Mouse (Mus musculus): ENCODE measurements around the gene Mllt1. TPM values are rescaled to one million over a fixed set of nuclear protein-coding genes. Genes with fewer than 3 reads are reported as not detected.

Gene Mllt1
- total and polyA plus RNA-seq, 3 experiments: 17.1 to 40.4 (median 20.3) TPM

DNA sequence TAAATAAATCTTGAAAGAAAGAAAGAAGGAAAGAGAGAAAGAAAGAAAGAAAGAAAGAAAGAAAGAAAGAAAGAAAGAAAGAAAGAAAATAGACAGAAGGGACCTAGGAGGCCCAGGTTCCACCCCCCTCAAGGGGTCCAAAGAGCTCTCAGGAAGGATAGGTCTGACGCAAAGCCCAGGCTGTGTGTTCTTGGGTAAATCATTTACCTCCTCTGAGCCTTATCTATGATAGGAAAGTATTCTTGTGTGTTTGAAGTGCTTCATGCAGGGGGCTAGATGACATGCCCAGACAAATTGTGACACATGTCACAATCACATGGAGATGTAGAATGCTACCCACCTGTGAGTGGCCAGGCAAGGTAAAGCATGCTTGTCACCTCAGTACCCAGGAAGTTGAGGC, 17.4 kb upstream of the Mllt1 start:
- Histone ChIP-seq H3K79me2 (replicated peaks; ENCODE audit: control insufficient read depth, extremely low read depth, insufficient read depth, poor library complexity, severe bottlenecking) (no peaks in the 10 kb centered on the region), H3K4me1 (ENCODE audit: control insufficient read depth in 1 of 2, insufficient read depth in 2 of 2) (peaks cover 0 to 1% of the 10 kb centered on the region in 2 experiments; a peak in 2 of 4 replicates), H3K27me3 (replicated peaks) (peaks cover 35% of the 10 kb centered on the region), H3K4me2 (ENCODE audit: insufficient read depth, low read depth, poor library complexity, severe bottlenecking) (no peak overlapping the region), H3K27ac (ENCODE audit: insufficient read depth, low read depth) (no peak overlapping the region), H3K9me3 (replicated peaks; ENCODE audit: low read length) (no peaks in the 10 kb centered on the region), H3K36me3 (replicated peaks in 1 of 2; ENCODE audit: control insufficient read depth in 1 of 2, insufficient read depth in 1 of 2, low read length in 1 of 2) (no peaks in the 10 kb centered on the region), H3K4me3 (replicated peaks in 1 of 3; ENCODE audit: low read depth in 2 of 3, low read length in 2 of 3, poor library complexity in 1 of 3) (no peak overlapping the region), H3K9ac (ENCODE audit: insufficient read depth, low read depth) (no peak overlapping the region)
- dilution Hi-C loops (cut with MboI; ENCODE audit: extremely low pct_ligation_motif_present, extremely low pct_unique_long_range_greater_than_20kb, low sequenced_read_pairs) (no loop called here), in situ Hi-C loops (cut with MboI; ENCODE audit: low pct_ligation_motif_present, low pct_unique_long_range_greater_than_20kb, low sequenced_read_pairs) (loop anchor here (5.0 kb wide), 1 partner anchor 60 kb away; no protein-coding TSS in a partner anchor)
- TF ChIP-seq TCF12 (IDR thresholded peaks at IDR 0.05; ENCODE audit: low read depth, low read length): no peak
- no peak for DNase-seq (ENCODE audit: extremely low read depth)

- H3K9me3 ChIP-seq (replicated peaks; ENCODE audit: low read length): no peaks in the 10 kb centered on the region
- peaks cover 39% of the 10 kb centered on the region for H3K27me3 ChIP-seq (replicated peaks)
- TF ChIP-seq CTCF (conservative IDR thresholded peaks at IDR 0.05 in 1 of 2, IDR thresholded peaks at IDR 0.05 in 1 of 2; ENCODE audit: low read depth in 2 of 2, low read length in 2 of 2): peak; percentile 87 to 95
- peak; percentile 22; the same call in 1 of the 2 replicates for TF ChIP-seq MAX (IDR thresholded peaks at IDR 0.05; ENCODE audit: low read length)
- TF ChIP-seq USF1 (IDR thresholded peaks at IDR 0.05; ENCODE audit: low read depth, low read length): no peak
- TF ChIP-seq USF2 (conservative IDR thresholded peaks at IDR 0.05; ENCODE audit: low read depth, low read length): no peak
- no peak for TF ChIP-seq NELFE (IDR thresholded peaks at IDR 0.05; ENCODE audit: low read depth, low read length)
- no peak for TF ChIP-seq HCFC1 (IDR thresholded peaks at IDR 0.05; ENCODE audit: low read depth, low read length)
- peak; percentile 64 for TF ChIP-seq BHLHE40 (IDR thresholded peaks at IDR 0.05; ENCODE audit: low read depth, low read length)
- TF ChIP-seq SMC3 (IDR thresholded peaks at IDR 0.05; ENCODE audit: low read depth, low read length): peak; percentile 79
- TF ChIP-seq MYC (IDR thresholded peaks at IDR 0.05; ENCODE audit: low read depth, low read length): peak; percentile 73; the same call in 1 of the 2 replicates
- peak; percentile 66; the same call in 1 of the 2 replicates for TF ChIP-seq ZNF384 (IDR thresholded peaks at IDR 0.05; ENCODE audit: low read depth, low read length)
- TF ChIP-seq EP300 (IDR thresholded peaks at IDR 0.05; ENCODE audit: low read length): no peak
- peak; percentile 77 for TF ChIP-seq RAD21 (IDR thresholded peaks at IDR 0.05; ENCODE audit: low read depth, low read length)
- H3K9ac ChIP-seq (ENCODE audit: insufficient read depth, low read depth): no peak overlapping the region
- no peaks in the 10 kb centered on the region for H3K79me2 ChIP-seq (replicated peaks; ENCODE audit: control insufficient read depth, extremely low read depth, insufficient read depth, poor library complexity, severe bottlenecking)
- no peak overlapping the region for H3K4me3 ChIP-seq (replicated peaks in 1 of 3; ENCODE audit: low read depth in 2 of 3, low read length in 2 of 3, poor library complexity in 1 of 3)
- H3K4me1 ChIP-seq (ENCODE audit: control insufficient read depth in 1 of 2, insufficient read depth in 2 of 2): no peaks in the 10 kb centered on the region
- no peak overlapping the region for H3K27ac ChIP-seq (ENCODE audit: insufficient read depth, low read depth)
- peak; percentile 63 for DNase-seq (ENCODE audit: extremely low read depth)
- H3K36me3 ChIP-seq (replicated peaks in 1 of 2; ENCODE audit: control insufficient read depth in 1 of 2, insufficient read depth in 1 of 2, low read length in 1 of 2): no peaks in the 10 kb centered on the region
- H3K4me2 ChIP-seq (ENCODE audit: insufficient read depth, low read depth, poor library complexity, severe bottlenecking): no peak overlapping the region
- dilution Hi-C loops (cut with MboI; ENCODE audit: extremely low pct_ligation_motif_present, extremely low pct_unique_long_range_greater_than_20kb, low sequenced_read_pairs): no loop called here
- in situ Hi-C loops (cut with MboI; ENCODE audit: low pct_ligation_motif_present, low pct_unique_long_range_greater_than_20kb, low sequenced_read_pairs): loop anchor here (5.0 kb wide), 1 partner anchor 59 kb away; no protein-coding TSS in a partner anchor
Observed at GRCm38 (mm10) chr17:56950915-56951314, 15.7 kb upstream of the Mllt1 start.

DNA sequence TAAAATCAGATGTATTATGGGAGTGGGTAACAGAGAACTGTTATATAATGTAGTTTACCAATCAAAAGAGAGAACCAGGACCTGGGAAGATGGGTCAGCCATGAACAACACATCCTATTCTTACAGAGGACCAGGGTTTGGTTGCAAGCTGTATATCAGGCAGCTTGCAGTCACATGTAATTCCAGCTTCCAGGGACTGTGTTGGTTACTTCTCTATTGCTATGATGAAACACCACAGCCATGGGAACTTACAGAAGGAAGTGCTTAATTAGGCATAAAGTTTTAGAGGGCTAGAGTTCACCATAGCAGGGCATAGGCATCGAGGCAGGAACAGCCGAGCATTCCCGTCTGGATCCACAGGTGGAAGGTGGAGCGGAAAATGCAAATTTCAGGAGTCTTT, 3.5 kb upstream of the Mllt1 start:
- Histone ChIP-seq H3K9me3 (replicated peaks; ENCODE audit: low read length) (no peaks in the 10 kb centered on the region), H3K4me3 (replicated peaks in 1 of 3; ENCODE audit: low read depth in 2 of 3, low read length in 2 of 3, poor library complexity in 1 of 3) (no peak overlapping the region), H3K27ac (ENCODE audit: insufficient read depth, low read depth) (no peak overlapping the region), H3K36me3 (replicated peaks in 1 of 2; ENCODE audit: control insufficient read depth in 1 of 2, insufficient read depth in 1 of 2, low read length in 1 of 2) (peaks cover 0 to 2% of the 10 kb centered on the region in 2 experiments), H3K4me2 (ENCODE audit: insufficient read depth, low read depth, poor library complexity, severe bottlenecking) (no peak overlapping the region), H3K79me2 (replicated peaks; ENCODE audit: control insufficient read depth, extremely low read depth, insufficient read depth, poor library complexity, severe bottlenecking) (peaks cover 11% of the 10 kb centered on the region), H3K9ac (ENCODE audit: insufficient read depth, low read depth) (no peak overlapping the region), H3K4me1 (ENCODE audit: control insufficient read depth in 1 of 2, insufficient read depth in 2 of 2) (peaks cover 1 to 11% of the 10 kb centered on the region in 2 experiments), H3K27me3 (replicated peaks) (peaks cover 9% of the 10 kb centered on the region)
- TF ChIP-seq NELFE (IDR thresholded peaks at IDR 0.05; ENCODE audit: low read depth, low read length): no peak
- TF ChIP-seq ZKSCAN1 (IDR thresholded peaks at IDR 0.05; ENCODE audit: borderline replicate concordance, low read depth, low read length): no peak
- TF ChIP-seq PAX5 (IDR thresholded peaks at IDR 0.05; ENCODE audit: low read length): no peak
- no peak for TF ChIP-seq MYC (IDR thresholded peaks at IDR 0.05; ENCODE audit: low read depth, low read length)
- TF ChIP-seq CTCF (conservative IDR thresholded peaks at IDR 0.05 in 1 of 2, IDR thresholded peaks at IDR 0.05 in 1 of 2; ENCODE audit: low read depth in 2 of 2, low read length in 2 of 2): no peak
- TF ChIP-seq E2F4 (IDR thresholded peaks at IDR 0.05; ENCODE audit: insufficient replicate concordance, low read depth, low read length): no peak
- TF ChIP-seq CHD1 (IDR thresholded peaks at IDR 0.05; ENCODE audit: low read depth, low read length): no peak
- no peak for TF ChIP-seq MAZ (IDR thresholded peaks at IDR 0.05; ENCODE audit: low read depth, low read length)
- TF ChIP-seq EP300 (IDR thresholded peaks at IDR 0.05; ENCODE audit: low read length): no peak
- TF ChIP-seq BHLHE40 (IDR thresholded peaks at IDR 0.05; ENCODE audit: low read depth, low read length): no peak
- no peak for TF ChIP-seq IRF4 (IDR thresholded peaks at IDR 0.05; ENCODE audit: low read depth, low read length)
- TF ChIP-seq MAX (IDR thresholded peaks at IDR 0.05; ENCODE audit: low read length): no peak
- no peak for TF ChIP-seq GABPA (IDR thresholded peaks at IDR 0.05; ENCODE audit: insufficient replicate concordance, low read depth, low read length)
- no peak for TF ChIP-seq NRF1 (IDR thresholded peaks at IDR 0.05; ENCODE audit: low read depth, low read length)
- no peak for TF ChIP-seq USF1 (IDR thresholded peaks at IDR 0.05; ENCODE audit: low read depth, low read length)
- TF ChIP-seq MXI1 (IDR thresholded peaks at IDR 0.05; ENCODE audit: low read depth, low read length): no peak
- no peak for TF ChIP-seq POLR2A (IDR thresholded peaks at IDR 0.05; ENCODE audit: low read depth, low read length)
- TF ChIP-seq JUN (IDR thresholded peaks at IDR 0.05; ENCODE audit: insufficient read depth, low read depth, low read length): no peak
- no peak for TF ChIP-seq ZNF384 (IDR thresholded peaks at IDR 0.05; ENCODE audit: low read depth, low read length)
- TF ChIP-seq ZC3H11A (IDR thresholded peaks at IDR 0.05; ENCODE audit: low read depth, low read length): no peak
- DNase-seq (ENCODE audit: extremely low read depth): no peak
- in situ Hi-C loops (cut with MboI; ENCODE audit: low pct_ligation_motif_present, low pct_unique_long_range_greater_than_20kb, low sequenced_read_pairs) (no loop called here), dilution Hi-C loops (cut with MboI; ENCODE audit: extremely low pct_ligation_motif_present, extremely low pct_unique_long_range_greater_than_20kb, low sequenced_read_pairs) (no loop called here)
